Mouse (Mus musculus): ENCODE measurements around the gene Vmn1r213. TPM values are rescaled to one million over a fixed set of nuclear protein-coding genes. Genes with fewer than 3 reads are reported as not detected.

Gene Vmn1r213
- not detected in 2 replicates for polyA plus RNA-seq (2015; fragmentation: Nextera tagmentation; extraction: Ambion mirVana)

DNA sequence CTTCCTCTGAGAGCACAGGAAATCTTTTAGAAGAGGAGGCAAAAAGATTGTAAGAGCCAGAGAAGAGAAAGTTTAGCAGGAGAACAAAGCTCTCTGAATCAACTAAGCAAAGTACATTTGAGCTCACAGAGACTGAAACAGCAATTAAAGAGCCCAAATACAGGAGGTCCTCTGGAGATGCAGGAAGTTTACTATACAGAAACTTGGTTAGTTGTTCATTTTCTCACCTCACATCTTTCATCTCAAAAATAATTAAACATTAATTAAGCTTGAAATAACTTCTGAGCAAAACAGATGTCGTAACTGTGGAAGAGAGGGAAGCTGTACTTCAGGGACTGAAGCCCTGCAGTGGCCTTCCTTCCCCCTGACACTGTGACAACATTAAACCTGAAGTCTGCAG, at the start of gene Vmn1r213:
TSS of gene Vmn1r213 (plus strand) at position 301 of the 400 bp plus-strand sequence.
- Histone ChIP-seq H3K9ac (no peak within 1 kb of the TSS), H3K27me3 (no peaks in the 10 kb centered on the region), H3K27ac (no peak within 1 kb of the TSS), H3K9me3 (replicated peaks) (no peaks in the 10 kb centered on the region), H3K4me1 (replicated peaks) (no peaks in the 10 kb centered on the region), H3K36me3 (no peaks in the 10 kb centered on the region), H3K4me3 (no peak within 1 kb of the TSS), H3K4me2 (no peak within 1 kb of the TSS)
- WGBS: 70% methylated on average over 1 of the region's 1 CpGs
- no peak for ATAC-seq (replicated peaks; ENCODE audit: insufficient number of reproducible peaks, insufficient read depth, low FRiP score, low read depth)

DNA sequence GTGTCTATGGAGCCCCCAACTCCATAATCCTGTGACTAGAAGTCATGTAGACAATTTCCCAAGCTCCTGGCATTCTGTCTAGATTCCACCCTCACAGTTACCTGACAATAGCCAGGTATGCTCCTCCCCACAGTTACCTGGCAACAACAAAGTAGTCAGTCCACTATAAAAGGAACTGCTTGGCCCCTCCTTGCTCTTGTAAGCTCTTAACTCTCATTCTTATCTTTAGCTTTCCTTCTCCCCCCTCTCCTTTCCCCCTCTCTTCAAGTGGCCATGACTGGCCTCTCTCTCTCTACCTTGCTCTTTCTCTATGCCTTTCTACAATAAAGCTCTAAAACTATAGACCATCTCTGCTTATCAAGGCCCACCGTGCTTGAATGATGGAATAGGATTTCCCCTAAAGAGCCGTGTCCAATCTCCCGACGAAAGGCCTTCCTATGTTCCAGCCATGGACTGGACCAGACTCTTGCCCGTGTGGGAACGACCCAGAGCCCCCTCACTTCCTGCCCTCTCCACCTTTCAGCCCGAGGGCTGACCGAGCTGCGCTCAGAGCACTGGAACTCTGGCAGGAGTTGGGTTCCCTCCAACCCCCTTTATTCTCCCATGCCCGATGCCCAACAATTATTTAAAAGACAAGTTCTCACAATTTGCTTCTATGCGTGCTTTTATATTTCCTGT, 17.1 kb upstream of the Vmn1r213 start:
- H3K27ac ChIP-seq: no peak overlapping the region
- 78% methylated on average over 11 of the region's 11 CpGs for WGBS
- no peak for ATAC-seq (replicated peaks; ENCODE audit: insufficient number of reproducible peaks, insufficient read depth, low FRiP score, low read depth)

DNA sequence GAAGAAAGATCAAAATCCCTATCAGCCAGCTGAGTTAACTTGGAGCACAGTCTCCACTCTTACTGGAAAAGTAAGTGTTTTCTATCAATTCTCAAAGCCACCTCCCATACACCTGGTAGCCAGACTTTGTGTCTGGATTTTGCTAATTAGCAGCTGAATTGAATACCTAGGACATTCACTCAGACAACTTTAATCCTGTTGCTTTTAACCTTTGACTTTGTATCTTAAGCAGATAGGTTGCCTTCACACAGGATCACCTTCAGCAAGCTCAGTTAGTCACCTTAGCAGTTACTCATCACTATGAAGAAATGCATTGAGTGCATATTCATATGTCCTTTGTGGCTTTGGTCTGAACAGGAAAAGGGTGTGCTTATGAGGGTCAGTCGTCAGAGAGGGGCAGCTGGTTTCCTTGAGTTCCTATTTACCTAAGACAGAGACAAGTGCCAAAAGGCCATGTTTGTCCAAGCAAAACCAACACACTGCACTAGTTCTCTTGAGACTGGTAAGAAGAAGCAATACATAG, 15.2 kb upstream of the Vmn1r213 start:
- Histone ChIP-seq H3K9me3 (replicated peaks) (peaks cover 12% of the 10 kb centered on the region; the same call in 1 of the 2 replicates), H3K4me2 (no peak overlapping the region), H3K4me3 (no peak overlapping the region), H3K36me3 (no peaks in the 10 kb centered on the region), H3K27ac (no peak overlapping the region), H3K27me3 (no peaks in the 10 kb centered on the region), H3K4me1 (replicated peaks) (no peaks in the 10 kb centered on the region), H3K9ac (no peak overlapping the region)
- no peak for ATAC-seq (replicated peaks; ENCODE audit: insufficient number of reproducible peaks, insufficient read depth, low FRiP score, low read depth)
- 50% methylated on average over 1 of the region's 1 CpGs for WGBS

More for the DNA sequence above, 17.1 kb upstream of the Vmn1r213 start:
- Histone ChIP-seq H3K27me3 (no peaks in the 10 kb centered on the region), H3K4me2 (no peak overlapping the region), H3K4me1 (replicated peaks) (no peaks in the 10 kb centered on the region), H3K9me3 (replicated peaks) (no peaks in the 10 kb centered on the region), H3K36me3 (no peaks in the 10 kb centered on the region), H3K9ac (no peak overlapping the region), H3K4me3 (no peak overlapping the region)

DNA sequence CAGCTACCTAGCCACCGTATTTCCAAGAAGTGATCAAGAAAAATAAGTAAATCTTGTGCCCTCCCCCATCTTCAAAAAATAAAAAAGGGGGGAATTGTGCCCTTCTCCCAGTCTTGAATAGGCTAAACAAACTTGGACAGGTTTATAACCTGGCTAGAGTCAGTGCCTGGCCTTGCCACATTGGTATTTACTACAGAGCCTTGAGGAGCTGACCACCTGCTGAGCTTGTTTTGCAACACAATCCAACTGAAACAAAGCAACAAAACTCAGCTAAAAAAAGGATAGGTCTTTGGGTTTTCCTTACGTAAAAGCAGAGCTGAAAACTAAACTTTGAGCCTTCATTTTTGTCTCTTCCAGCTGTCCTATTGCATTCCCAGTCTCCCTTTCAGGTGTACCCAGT, 14.7 kb upstream of the Vmn1r213 start:
- Histone ChIP-seq H3K27me3 (no peaks in the 10 kb centered on the region), H3K9me3 (replicated peaks) (peaks cover 12% of the 10 kb centered on the region; the same call in 1 of the 2 replicates), H3K4me1 (replicated peaks) (no peaks in the 10 kb centered on the region), H3K4me3 (no peak overlapping the region), H3K36me3 (no peaks in the 10 kb centered on the region), H3K4me2 (no peak overlapping the region), H3K27ac (no peak overlapping the region), H3K9ac (no peak overlapping the region)
- 56% methylated on average over 2 of the region's 2 CpGs for WGBS
- ATAC-seq (replicated peaks; ENCODE audit: insufficient number of reproducible peaks, insufficient read depth, low FRiP score, low read depth): no peak

DNA sequence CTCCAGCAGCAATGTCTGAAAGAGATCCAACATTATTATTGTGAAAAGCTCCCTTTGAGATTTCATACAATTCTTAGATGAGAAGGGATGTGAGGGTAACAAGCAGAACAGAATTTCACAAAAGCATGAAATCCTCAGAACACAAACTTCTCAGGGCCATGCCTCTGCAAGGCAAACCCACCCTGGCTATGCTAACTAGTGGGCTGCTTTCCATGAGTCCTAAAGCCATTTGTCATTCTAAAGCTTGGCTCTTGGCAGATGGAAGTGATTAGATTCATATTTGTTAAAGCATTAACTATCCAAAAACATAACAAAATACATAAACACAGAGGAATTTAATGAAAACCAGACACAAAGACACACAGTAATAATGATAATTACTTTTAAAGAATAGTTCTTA, 10.7 kb downstream of the Vmn1r213 start:
- Histone ChIP-seq H3K9ac (no peak overlapping the region), H3K36me3 (no peaks in the 10 kb centered on the region), H3K4me2 (no peak overlapping the region), H3K4me3 (no peak overlapping the region), H3K27ac (no peak overlapping the region), H3K4me1 (replicated peaks) (no peaks in the 10 kb centered on the region), H3K27me3 (no peaks in the 10 kb centered on the region), H3K9me3 (replicated peaks) (no peaks in the 10 kb centered on the region)
- ATAC-seq (replicated peaks; ENCODE audit: insufficient number of reproducible peaks, insufficient read depth, low FRiP score, low read depth): no peak

DNA sequence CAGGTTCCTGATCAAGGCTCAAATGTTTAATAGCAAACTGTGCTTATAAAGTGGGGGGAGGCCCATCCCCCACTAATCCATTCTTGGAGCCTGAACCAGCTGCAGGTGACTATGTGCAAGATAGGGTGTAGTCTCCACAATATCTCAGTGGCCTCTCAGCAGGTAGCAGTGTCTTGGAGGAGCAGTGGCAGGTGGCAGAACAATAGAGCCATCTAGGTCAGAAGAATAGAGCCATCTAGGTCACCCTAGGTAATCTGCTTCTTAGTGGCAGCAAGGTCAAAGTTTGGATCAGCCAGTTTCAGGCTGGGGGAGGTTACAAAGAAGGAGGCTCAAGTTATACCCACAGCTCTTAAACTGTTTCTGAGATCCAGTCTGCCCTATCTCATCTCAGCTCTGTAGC, 17.4 kb downstream of the Vmn1r213 start:
- ATAC-seq (replicated peaks; ENCODE audit: insufficient number of reproducible peaks, insufficient read depth, low FRiP score, low read depth): no peak
- Histone ChIP-seq H3K9ac (no peak overlapping the region), H3K4me2 (no peak overlapping the region), H3K27me3 (no peaks in the 10 kb centered on the region), H3K4me1 (replicated peaks) (no peaks in the 10 kb centered on the region), H3K27ac (no peak overlapping the region), H3K36me3 (no peaks in the 10 kb centered on the region), H3K9me3 (replicated peaks) (no peaks in the 10 kb centered on the region), H3K4me3 (no peak overlapping the region)

DNA sequence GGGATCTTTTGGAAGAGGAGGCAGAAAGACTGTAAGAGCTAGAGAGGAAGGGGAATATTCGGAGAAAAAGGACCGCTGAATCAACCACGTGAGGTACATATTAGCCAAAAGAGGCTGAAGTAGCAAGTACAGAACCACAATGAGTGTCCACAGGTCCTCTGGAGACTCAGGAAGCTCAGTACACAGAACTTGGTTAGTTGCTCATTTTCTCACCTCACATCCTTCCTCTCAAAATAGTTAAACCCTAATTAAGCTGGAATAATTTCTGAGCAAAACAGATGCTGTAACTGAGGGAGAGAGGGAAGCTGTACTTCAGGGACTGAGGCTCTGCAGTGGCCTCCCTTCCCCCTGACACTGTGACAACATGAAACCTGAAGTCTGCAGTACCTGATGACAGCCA, 22.7 kb downstream of the Vmn1r213 start, which contains the start of gene Vmn1r214:
TSS of gene Vmn1r214 (plus strand) at position 301 of the 400 bp plus-strand sequence.
- WGBS: 71% methylated on average over 3 of the region's 3 CpGs
- no peaks in the 10 kb centered on the region for H3K4me1 ChIP-seq (replicated peaks)
- H3K27me3 ChIP-seq: no peaks in the 10 kb centered on the region
- ATAC-seq (replicated peaks; ENCODE audit: insufficient number of reproducible peaks, insufficient read depth, low FRiP score, low read depth): no peak
- no peak within 1 kb of the TSS for H3K27ac ChIP-seq
- no peaks in the 10 kb centered on the region for H3K36me3 ChIP-seq
- H3K4me2 ChIP-seq: no peak within 1 kb of the TSS
- no peak within 1 kb of the TSS for H3K4me3 ChIP-seq
- no peaks in the 10 kb centered on the region for H3K9me3 ChIP-seq (replicated peaks)
- no peak within 1 kb of the TSS for H3K9ac ChIP-seq

DNA sequence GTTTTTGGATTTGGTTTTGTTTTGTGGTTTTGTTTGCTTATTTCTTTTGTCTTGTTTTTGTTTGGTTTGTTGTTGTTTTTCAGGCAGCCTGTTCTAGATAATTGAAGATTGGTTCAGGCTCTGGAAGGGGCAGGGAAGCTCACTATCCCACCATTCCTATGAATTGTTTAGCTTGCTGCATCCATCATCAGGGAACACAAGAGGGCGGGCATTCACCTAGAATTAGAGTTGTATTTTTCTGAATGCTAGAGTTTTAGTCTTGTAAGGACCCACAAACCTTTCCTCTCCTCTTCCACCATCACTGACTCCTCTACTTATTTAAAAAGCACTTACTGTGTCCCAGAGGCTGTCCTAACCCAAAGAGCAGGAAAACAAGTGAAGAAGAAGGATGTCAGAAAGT, 50.3 kb downstream of the Vmn1r213 start:
- 32% methylated on average over 1 of the region's 1 CpGs for WGBS
- Histone ChIP-seq H3K4me2 (no peak overlapping the region), H3K9ac (no peak overlapping the region), H3K9me3 (replicated peaks) (no peaks in the 10 kb centered on the region), H3K27ac (no peak overlapping the region), H3K36me3 (no peaks in the 10 kb centered on the region), H3K4me3 (no peak overlapping the region), H3K4me1 (replicated peaks) (no peaks in the 10 kb centered on the region), H3K27me3 (no peaks in the 10 kb centered on the region)
- no peak for ATAC-seq (replicated peaks; ENCODE audit: insufficient number of reproducible peaks, insufficient read depth, low FRiP score, low read depth)

Other genes with a start within 250 kb of the Vmn1r213 start
- not detected in 2 replicates for gene Vmn1r208, start 230.3 kb upstream of the Vmn1r213 start, polyA plus RNA-seq (2015; fragmentation: Nextera tagmentation; extraction: Ambion mirVana)
- gene Vmn1r209, start 198.0 kb upstream of the Vmn1r213 start, polyA plus RNA-seq (2015; fragmentation: Nextera tagmentation; extraction: Ambion mirVana): not detected in 2 replicates
- gene Vmn1r210, start 176.3 kb upstream of the Vmn1r213 start, polyA plus RNA-seq (2015; fragmentation: Nextera tagmentation; extraction: Ambion mirVana): not detected in 2 replicates
- not detected in 2 replicates for gene Vmn1r211, start 150.1 kb upstream of the Vmn1r213 start, polyA plus RNA-seq (2015; fragmentation: Nextera tagmentation; extraction: Ambion mirVana)
- not detected in 2 replicates for gene Vmn1r212, start 123.5 kb upstream of the Vmn1r213 start, polyA plus RNA-seq (2015; fragmentation: Nextera tagmentation; extraction: Ambion mirVana)
- gene Vmn1r214, start 22.8 kb downstream of the Vmn1r213 start, polyA plus RNA-seq (2015; fragmentation: Nextera tagmentation; extraction: Ambion mirVana): not detected in 2 replicates
- not detected in 2 replicates for gene Vmn1r215, start 60.4 kb downstream of the Vmn1r213 start, polyA plus RNA-seq (2015; fragmentation: Nextera tagmentation; extraction: Ambion mirVana)
- gene Vmn1r217, start 110.6 kb downstream of the Vmn1r213 start, polyA plus RNA-seq (2015; fragmentation: Nextera tagmentation; extraction: Ambion mirVana): not detected in 2 replicates
- not detected in 2 replicates for gene Vmn1r218, start 125.5 kb downstream of the Vmn1r213 start, polyA plus RNA-seq (2015; fragmentation: Nextera tagmentation; extraction: Ambion mirVana)
- not detected in 2 replicates for gene Vmn1r219, start 151.7 kb downstream of the Vmn1r213 start, polyA plus RNA-seq (2015; fragmentation: Nextera tagmentation; extraction: Ambion mirVana)
- gene Vmn1r220, start 180.3 kb downstream of the Vmn1r213 start, polyA plus RNA-seq (2015; fragmentation: Nextera tagmentation; extraction: Ambion mirVana): not detected in 2 replicates
- gene Vmn1r221, start 206.5 kb downstream of the Vmn1r213 start, polyA plus RNA-seq (2015; fragmentation: Nextera tagmentation; extraction: Ambion mirVana): not detected in 2 replicates
- not detected in 2 replicates for gene Vmn1r222, start 228.3 kb downstream of the Vmn1r213 start, polyA plus RNA-seq (2015; fragmentation: Nextera tagmentation; extraction: Ambion mirVana)
- gene Vmn1r223, start 239.5 kb downstream of the Vmn1r213 start, polyA plus RNA-seq (2015; fragmentation: Nextera tagmentation; extraction: Ambion mirVana): not detected in 2 replicates

All from heart, embryonic 15.5 days (tissue).